Comparison of ENCODE assay signal across 8 mouse cellular contexts in the genomic region with DNA sequence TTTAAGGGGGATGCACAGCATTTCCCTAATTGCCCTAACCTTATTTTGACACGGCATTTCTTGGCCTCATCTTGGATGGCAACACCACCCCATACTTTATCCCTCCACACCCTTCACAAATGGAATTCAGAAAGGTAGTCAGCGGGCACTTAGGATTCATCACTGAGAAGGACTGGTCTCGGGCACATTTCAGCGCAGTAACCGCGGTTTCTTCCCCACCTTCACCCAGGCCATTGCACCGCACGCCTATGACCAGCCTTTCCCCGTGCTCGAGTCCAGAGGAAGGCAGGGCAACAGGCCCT. TPM values are rescaled to one million over a fixed set of nuclear protein-coding genes. Genes with fewer than 3 reads are reported as not detected.
A peak's percentile ranks its signal among the peaks of the same experiment; 100 is the strongest.
DNase-seq lines count a peak whose midpoint lies in the region; ATAC-seq lines count a peak whose summit lies in the region.

No protein-coding gene starts in this region.

- no peak overlapping the region for H3K27ac ChIP-seq in kidney, embryonic 15.5 days
- no peak overlapping the region for H3K27ac ChIP-seq in hindbrain, embryonic 11.5 days (ENCODE audit: low read depth, low read length)
- H3K27ac ChIP-seq in midbrain, embryonic 12.5 days (replicated peaks) = no peak overlapping the region

- 7% methylated on average over 10 of the region's 10 CpGs for WGBS in kidney, embryonic 15.5 days
- 12% methylated on average over 10 of the region's 10 CpGs for WGBS in hindbrain, embryonic 11.5 days
- 10% methylated on average over 10 of the region's 10 CpGs for WGBS in midbrain, embryonic 12.5 days

- H3K36me3 ChIP-seq in kidney, embryonic 15.5 days = 0 out of 2 replicates have a peak, but pooled peaks cover 5% of the 10 kb centered on the region
- H3K36me3 ChIP-seq in hindbrain, embryonic 11.5 days (ENCODE audit: control insufficient read depth, insufficient read depth, low read length) = no peaks in the 10 kb centered on the region
- H3K36me3 ChIP-seq in midbrain, embryonic 12.5 days = no peaks in the 10 kb centered on the region

- peak overlapping the region; percentile 95 for H3K9ac ChIP-seq in kidney, embryonic 15.5 days
- peak overlapping the region; percentile 79 for H3K9ac ChIP-seq in hindbrain, embryonic 11.5 days (ENCODE audit: low read depth, low read length)
- H3K9ac ChIP-seq in midbrain, embryonic 12.5 days (replicated peaks) = peak overlapping the region; percentile 83

- H3K27me3 ChIP-seq in kidney, embryonic 15.5 days = no peaks in the 10 kb centered on the region
- peaks cover 4% of the 10 kb centered on the region; the same call in 1 of the 2 replicates for H3K27me3 ChIP-seq in hindbrain, embryonic 11.5 days (ENCODE audit: control insufficient read depth, insufficient read depth, low read length)
- peaks cover 36% of the 10 kb centered on the region for H3K27me3 ChIP-seq in midbrain, embryonic 12.5 days

- H3K4me3 ChIP-seq in kidney, embryonic 15.5 days (replicated peaks) = peak overlapping the region; percentile 92
- peak overlapping the region; percentile 90 for H3K4me3 ChIP-seq in hindbrain, embryonic 11.5 days (ENCODE audit: low read depth, low read length)
- peak overlapping the region; percentile 80 for H3K4me3 ChIP-seq in midbrain, embryonic 12.5 days

- H3K9me3 ChIP-seq in kidney, embryonic 15.5 days (replicated peaks) = no peaks in the 10 kb centered on the region
- no peaks in the 10 kb centered on the region for H3K9me3 ChIP-seq in hindbrain, embryonic 11.5 days (ENCODE audit: control insufficient read depth, low read length)
- H3K9me3 ChIP-seq in midbrain, embryonic 12.5 days = no peaks in the 10 kb centered on the region

- DNase-seq in kidney, adult 8-10 months = no peak
- DNase-seq in brain, adult 2 months (ENCODE audit: low read depth, low spot score) = peak; percentile 73
- peak; percentile 45 for DNase-seq in hindbrain, embryonic 11.5 days (ENCODE audit: low spot score)
- no peak for DNase-seq in yolk sac, embryonic 10.5 days (ENCODE audit: low spot score)
- no peak for DNase-seq in layer of hippocampus, adult 9-11 months
- DNase-seq in urinary bladder, postnatal 4 days (ENCODE audit: low spot score in 2 of 2) = no peak

- H3K4me2 ChIP-seq in kidney, embryonic 15.5 days = peak overlapping the region; percentile 92
- peak overlapping the region; percentile 85 for H3K4me2 ChIP-seq in hindbrain, embryonic 11.5 days (replicated peaks; ENCODE audit: low read depth, low read length)
- peak overlapping the region; percentile 87 for H3K4me2 ChIP-seq in midbrain, embryonic 12.5 days (replicated peaks)

- ATAC-seq in kidney, embryonic 15.5 days (replicated peaks; ENCODE audit: low FRiP score) = no peak
- ATAC-seq in hindbrain, embryonic 11.5 days (ENCODE audit: low FRiP score) = no peak
- ATAC-seq in midbrain, embryonic 12.5 days (ENCODE audit: low FRiP score, low read depth) = no peak

- peaks cover 49% of the 10 kb centered on the region for H3K4me1 ChIP-seq in kidney, embryonic 15.5 days
- H3K4me1 ChIP-seq in hindbrain, embryonic 11.5 days (replicated peaks; ENCODE audit: control insufficient read depth, insufficient read depth, low read length) = 0 out of 2 replicates have a peak, but pooled peaks cover 2% of the 10 kb centered on the region
- peaks cover 18% of the 10 kb centered on the region for H3K4me1 ChIP-seq in midbrain, embryonic 12.5 days

RNA-seq across cellular contexts. Expression of a gene that starts 1.1 kb away (rescaled TPM):
- 19.1 and 22.4 TPM in 2 replicates for polyA plus RNA-seq in kidney, embryonic 15.5 days (2015; fragmentation: Nextera tagmentation; extraction: Ambion mirVana)
- 13.7 and 14.4 TPM in 2 replicates for polyA plus RNA-seq in hindbrain, embryonic 11.5 days (2014; fragmentation: Nextera tagmentation; extraction: Ambion mirVana)
- polyA plus RNA-seq in midbrain, embryonic 12.5 days (2016; fragmentation: Nextera tagmentation; extraction: Ambion mirVana) = 12.8 and 13.1 TPM in 2 replicates

RNA-seq across cellular contexts. Expression of a gene that starts 11.4 kb away (rescaled TPM):
- polyA plus RNA-seq in kidney, embryonic 15.5 days (2015; fragmentation: Nextera tagmentation; extraction: Ambion mirVana) = 37.0 and 37.9 TPM in 2 replicates
- 25.9 and 35.8 TPM in 2 replicates for polyA plus RNA-seq in hindbrain, embryonic 11.5 days (2014; fragmentation: Nextera tagmentation; extraction: Ambion mirVana)
- 41.7 and 43.7 TPM in 2 replicates for polyA plus RNA-seq in midbrain, embryonic 12.5 days (2016; fragmentation: Nextera tagmentation; extraction: Ambion mirVana)

Comparison
In these comparisons a context has a peak if more than half of its experiments do, and no peak if none do; other contexts are left out.
1. DNase-seq: peak in brain, adult 2 months (single experiment) and hindbrain, embryonic 11.5 days (single experiment); none in kidney, adult 8-10 months (0 of 2), yolk sac, embryonic 10.5 days (single experiment), layer of hippocampus, adult 9-11 months (single experiment) and urinary bladder, postnatal 4 days (0 of 2).
2. Peak in every context shown above with its lines, with median percentiles within 50 percentile points of each other: H3K4me2 ChIP-seq, H3K4me3 ChIP-seq and H3K9ac ChIP-seq.